In the genomic region with DNA sequence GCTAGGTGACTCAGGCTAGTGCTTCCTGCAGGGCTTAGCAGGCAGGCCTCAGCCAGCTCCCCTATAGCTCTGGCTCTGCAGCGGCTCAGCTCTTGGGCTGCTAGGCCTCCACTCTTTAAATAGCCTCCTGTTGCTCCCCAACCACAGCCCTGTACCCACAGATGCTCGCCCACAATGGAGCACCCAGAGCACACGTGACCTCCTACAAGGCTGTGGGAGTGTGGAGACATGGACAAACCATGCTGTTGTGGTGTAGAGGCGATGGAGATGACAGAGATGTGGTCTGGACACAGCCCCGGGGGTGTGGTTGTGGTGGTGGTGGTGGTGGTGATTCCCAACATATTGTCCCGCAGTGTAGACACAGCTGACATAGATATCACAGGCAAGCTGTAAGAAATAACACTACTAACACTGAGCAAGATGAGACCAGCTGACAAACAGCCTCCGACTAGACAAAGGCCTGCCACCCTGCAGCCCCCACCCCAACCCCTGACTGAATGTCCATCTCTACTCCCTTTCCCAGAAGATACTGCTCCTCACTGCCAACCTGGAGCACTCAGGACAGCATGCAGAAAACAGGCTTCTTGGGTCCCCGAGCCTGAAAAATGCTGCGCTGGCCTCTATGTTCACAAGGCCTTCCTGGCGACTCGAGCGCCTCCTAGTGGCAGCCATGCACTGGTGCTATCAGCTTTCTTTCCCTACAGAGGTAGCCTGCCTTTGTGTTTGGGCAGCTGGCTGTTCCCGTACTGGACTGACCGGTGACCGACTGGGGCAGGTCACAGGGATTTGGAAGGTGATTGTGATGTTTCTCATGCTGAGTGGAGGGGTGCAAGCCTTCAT, we compare ENCODE assay signal across 8 mouse cellular contexts. TPM values are rescaled to one million over a fixed set of nuclear protein-coding genes. Genes with fewer than 3 reads are reported as not detected.
DNase-seq lines count a peak whose midpoint lies in the region; ATAC-seq lines count a peak whose summit lies in the region.

No protein-coding gene starts in this region.

- peak; percentile 85 for ATAC-seq in common myeloid progenitor, adult 5-6 weeks (replicated peaks; ENCODE audit: low read depth, poor library complexity, severe bottlenecking)

- peak; percentile 61 for DNase-seq in CD4-positive helper T cell, adult 2 months (ENCODE audit: low read depth, low spot score)
- DNase-seq in ZHBTc4 (ENCODE audit: low read depth, low spot score) = peak; percentile 88
- DNase-seq in gastrocnemius, postnatal 4 days (ENCODE audit: low spot score in 2 of 2) = peak; percentile 53 to 73
- DNase-seq in kidney, postnatal 25 days = peak; percentile 63 to 69
- DNase-seq in lung, postnatal 10 days = peak; percentile 80
- peak; percentile 86 for DNase-seq in retina, postnatal 1 day
- DNase-seq in thymus, postnatal 4 days = peak; percentile 94

RNA-seq across cellular contexts. Expression of gene Prdm11, which starts 30.0 kb away (rescaled TPM):
- total RNA-seq in common myeloid progenitor, adult 5-6 weeks (2017) = 6.1 and 9.2 TPM in 2 replicates
- total RNA-seq in gastrocnemius, postnatal 4 days (2021) = 1 to 10 TPM; 6.7 TPM

Comparison
In these comparisons a context has a peak if more than half of its experiments do, and no peak if none do; other contexts are left out.
1. Peak in every context shown above with its lines: DNase-seq and ATAC-seq.